Mouse (Mus musculus) brain, embryonic 14.5 days (tissue): ENCODE results near the gene Kat14.

Experiments
- CTCF ChIP-seq: fragments of 200-500 bp; IDR thresholded peaks from 2 replicates; pipeline ENCODE4 v1.5.1; 2012; ENCODE audit warnings: inconsistent platforms, mild to moderate bottlenecking, moderate library complexity, borderline replicate concordance; ENCODE audit not compliant: insufficient read depth, insufficient read length; ENCODE audit errors: extremely low read depth
- POLR2A ChIP-seq: fragments of 200-500 bp; IDR thresholded peaks from 2 replicates; pipeline ENCODE4 v1.6.1; 2012; ENCODE audit warnings: mild to moderate bottlenecking, inconsistent platforms, borderline replicate concordance; ENCODE audit not compliant: poor library complexity, insufficient read depth, insufficient read length, severe bottlenecking; ENCODE audit errors: extremely low read depth

GRCm38 (mm10) chr2:144441386-144441915, 72.7 kb downstream of the Kat14 start:
- TF ChIP-seq CTCF (no peak), POLR2A (no peak)
